Mouse (Mus musculus): ENCODE measurements at regions not wholly inside any gene's neighbourhood (a gene's known extent, or its start where the extent isn't known, plus 50 kb on each side); places are given as distances from the start of the nearest gene placed in this dataset.

- Histone ChIP-seq H3K27me3 (no peaks in the 10 kb centered on the region), H3K36me3 (no peaks in the 10 kb centered on the region), H3K4me3 (no peak overlapping the region), H3K9ac (no peak overlapping the region), H3K9me3 (no peaks in the 10 kb centered on the region), H3K4me2 (replicated peaks) (no peak overlapping the region), H3K27ac (no peak overlapping the region), H3K4me1 (no peaks in the 10 kb centered on the region)
- ATAC-seq (ENCODE audit: low FRiP score, low read depth), result no peak
- 84% methylated on average over 3 of the region's 3 CpGs for WGBS
These were observed 157.6 kb downstream of the Ahr start for GRCm38 (mm10) chr12:35377266-35377665.

- H3K36me3 ChIP-seq, result no peaks in the 10 kb centered on the region
- no peaks in the 10 kb centered on the region for H3K27me3 ChIP-seq
- no peaks in the 10 kb centered on the region for H3K9me3 ChIP-seq
- no peak overlapping the region for H3K27ac ChIP-seq
- H3K4me3 ChIP-seq, result no peak overlapping the region
- no peak overlapping the region for H3K9ac ChIP-seq
- ATAC-seq (ENCODE audit: low FRiP score, low read depth), result no peak
- no peaks in the 10 kb centered on the region for H3K4me1 ChIP-seq
- H3K4me2 ChIP-seq (replicated peaks), result no peak overlapping the region
These were observed 158.5 kb downstream of the Ahr start for GRCm38 (mm10) chr12:35376365-35376764.

- Histone ChIP-seq H3K27ac (no peak overlapping the region), H3K36me3 (no peaks in the 10 kb centered on the region), H3K4me1 (no peaks in the 10 kb centered on the region), H3K9ac (no peak overlapping the region), H3K4me2 (replicated peaks) (no peak overlapping the region), H3K9me3 (no peaks in the 10 kb centered on the region), H3K4me3 (no peak overlapping the region), H3K27me3 (no peaks in the 10 kb centered on the region)
- no peak for ATAC-seq (ENCODE audit: low FRiP score, low read depth)
- WGBS, result 85% methylated on average over 2 of the region's 2 CpGs
These were observed 176.9 kb downstream of the Ahr start for GRCm38 (mm10) chr12:35357901-35358300.

- Histone ChIP-seq H3K4me2 (replicated peaks) (no peak overlapping the region), H3K9ac (no peak overlapping the region), H3K4me3 (no peak overlapping the region), H3K9me3 (no peaks in the 10 kb centered on the region), H3K36me3 (no peaks in the 10 kb centered on the region), H3K27me3 (no peaks in the 10 kb centered on the region), H3K27ac (no peak overlapping the region), H3K4me1 (no peaks in the 10 kb centered on the region)
- ATAC-seq (ENCODE audit: low FRiP score, low read depth), result no peak
- 88% methylated on average over 4 of the region's 4 CpGs for WGBS
These were observed 196.5 kb downstream of the Ahr start for GRCm38 (mm10) chr12:35338191-35338954.

DNA sequence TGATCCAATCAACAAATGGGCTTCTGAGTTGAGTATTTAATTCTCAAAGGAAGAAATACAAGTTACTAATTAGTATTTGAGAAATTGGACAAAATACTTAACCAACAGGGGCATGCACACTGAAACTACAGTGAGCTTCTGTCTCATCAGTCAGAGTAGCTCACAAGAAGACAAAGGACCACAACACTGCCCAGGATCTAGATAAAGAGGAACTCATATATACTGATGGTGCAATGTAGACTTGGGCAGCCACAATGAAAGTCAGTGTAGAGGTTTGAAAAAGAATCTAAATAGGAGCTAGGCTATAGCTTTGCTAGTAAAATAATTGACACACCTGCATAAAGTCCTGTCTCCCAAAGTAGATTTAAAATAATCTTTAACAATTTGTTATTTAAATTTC lies 198.5 kb downstream of the Ahr start:
- Histone ChIP-seq H3K4me2 (replicated peaks) (no peak overlapping the region), H3K36me3 (no peaks in the 10 kb centered on the region), H3K27me3 (no peaks in the 10 kb centered on the region), H3K9ac (no peak overlapping the region), H3K4me3 (no peak overlapping the region), H3K27ac (no peak overlapping the region), H3K9me3 (no peaks in the 10 kb centered on the region), H3K4me1 (no peaks in the 10 kb centered on the region)
- no peak for ATAC-seq (ENCODE audit: low FRiP score, low read depth)

- Histone ChIP-seq H3K27ac (no peak overlapping the region), H3K36me3 (no peaks in the 10 kb centered on the region), H3K9ac (no peak overlapping the region), H3K27me3 (no peaks in the 10 kb centered on the region), H3K4me2 (replicated peaks) (no peak overlapping the region), H3K4me1 (no peaks in the 10 kb centered on the region), H3K9me3 (no peaks in the 10 kb centered on the region; the same call in 1 of the 2 replicates), H3K4me3 (no peak overlapping the region)
- ATAC-seq (ENCODE audit: low FRiP score, low read depth), result no peak; the same call in 1 of the 2 replicates
- WGBS, result 59% methylated on average over 10 of the region's 10 CpGs
These were observed 200.3 kb downstream of the Ahr start for GRCm38 (mm10) chr12:35334344-35335075.

- Histone ChIP-seq H3K9ac (no peak overlapping the region), H3K9me3 (no peaks in the 10 kb centered on the region; the same call in 1 of the 2 replicates), H3K4me1 (no peaks in the 10 kb centered on the region), H3K27me3 (no peaks in the 10 kb centered on the region), H3K27ac (no peak overlapping the region), H3K4me3 (no peak overlapping the region), H3K4me2 (replicated peaks) (no peak overlapping the region), H3K36me3 (no peaks in the 10 kb centered on the region)
- ATAC-seq (ENCODE audit: low FRiP score, low read depth), result no peak
- WGBS, result 96% methylated on average over 3 of the region's 3 CpGs
These were observed 203.5 kb downstream of the Ahr start for GRCm38 (mm10) chr12:35331303-35331702.

DNA sequence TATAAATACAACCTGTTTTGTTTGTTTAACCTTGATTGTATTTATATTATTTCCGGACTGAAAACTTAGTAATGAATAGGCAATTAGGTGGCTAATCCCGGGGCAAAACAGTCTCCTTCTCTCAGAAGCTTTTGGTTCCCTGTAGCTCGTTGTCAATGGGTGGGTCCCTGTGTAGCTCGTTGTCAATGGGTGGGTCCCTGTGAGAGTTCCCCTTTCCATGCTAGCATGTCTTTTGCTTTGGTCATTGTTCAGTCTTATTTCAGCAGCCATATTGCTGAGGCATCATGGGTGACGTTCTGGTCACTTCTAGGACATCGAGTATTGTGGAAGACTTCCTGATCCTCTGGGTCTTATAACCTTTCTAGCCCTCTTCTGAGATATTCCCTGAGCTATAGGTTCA lies 205.1 kb downstream of the Ahr start:
- whole genome bisulfite sequencing, result 78% methylated on average over 6 of the region's 6 CpGs
- Histone ChIP-seq H3K9ac (no peak overlapping the region), H3K4me2 (replicated peaks) (no peak overlapping the region), H3K27me3 (no peaks in the 10 kb centered on the region), H3K4me3 (no peak overlapping the region), H3K4me1 (no peaks in the 10 kb centered on the region), H3K36me3 (no peaks in the 10 kb centered on the region), H3K9me3 (no peaks in the 10 kb centered on the region; the same call in 1 of the 2 replicates), H3K27ac (no peak overlapping the region)
- no peak for ATAC-seq (ENCODE audit: low FRiP score, low read depth)

- H3K4me3 ChIP-seq, result no peak overlapping the region
- no peak for ATAC-seq (ENCODE audit: low FRiP score, low read depth)
These were observed 215.3 kb downstream of the Ahr start for GRCm38 (mm10) chr12:35319571-35319970.

DNA sequence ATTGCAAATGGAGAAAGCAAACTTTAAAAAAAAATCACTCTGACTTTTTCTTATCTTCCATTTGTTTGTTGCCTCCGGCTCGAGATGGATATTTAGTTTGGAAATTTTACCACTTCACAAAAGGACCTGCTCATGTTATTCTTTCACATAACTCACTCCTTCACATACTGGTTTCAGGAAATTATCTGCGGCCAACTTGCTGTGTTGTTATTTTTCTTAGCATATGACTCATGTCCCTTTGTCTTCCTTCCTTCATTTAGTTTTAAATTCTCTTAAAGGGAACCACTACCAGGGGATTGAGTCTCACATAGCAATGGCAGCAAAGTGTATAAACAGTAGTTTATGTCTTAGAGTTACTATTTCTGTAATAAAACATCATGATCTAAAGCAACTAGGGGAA lies 217.8 kb downstream of the Ahr start:
- H3K27ac ChIP-seq, result no peak overlapping the region; the same call in 1 of the 2 replicates
- H3K27me3 ChIP-seq, result no peaks in the 10 kb centered on the region
- H3K9ac ChIP-seq, result no peak overlapping the region
- no peak overlapping the region for H3K4me3 ChIP-seq
- 64% methylated on average over 3 of the region's 3 CpGs for WGBS
- no peaks in the 10 kb centered on the region for H3K36me3 ChIP-seq
- no peak for ATAC-seq (ENCODE audit: low FRiP score, low read depth)
- no peaks in the 10 kb centered on the region for H3K9me3 ChIP-seq
- no peak overlapping the region for H3K4me2 ChIP-seq (replicated peaks)
- 0 out of 2 replicates have a peak, but pooled peaks cover 2% of the 10 kb centered on the region for H3K4me1 ChIP-seq

More at GRCm38 (mm10) chr12:35319571-35319970, 215.3 kb downstream of the Ahr start:
- Histone ChIP-seq H3K4me1 (no peaks in the 10 kb centered on the region), H3K36me3 (no peaks in the 10 kb centered on the region), H3K9me3 (no peaks in the 10 kb centered on the region), H3K4me2 (replicated peaks) (no peak overlapping the region), H3K27me3 (no peaks in the 10 kb centered on the region), H3K27ac (no peak overlapping the region), H3K9ac (no peak overlapping the region)
- WGBS, result 93% methylated on average over 4 of the region's 4 CpGs

GRCm38 (mm10) chr12:35314035-35314434 lies 220.8 kb downstream of the Ahr start:
- H3K4me1 ChIP-seq, result 0 out of 2 replicates have a peak, but pooled peaks cover 2% of the 10 kb centered on the region
- no peaks in the 10 kb centered on the region for H3K9me3 ChIP-seq
- H3K36me3 ChIP-seq, result no peaks in the 10 kb centered on the region
- H3K27me3 ChIP-seq, result no peaks in the 10 kb centered on the region
- ATAC-seq (ENCODE audit: low FRiP score, low read depth), result no peak
- H3K9ac ChIP-seq, result no peak overlapping the region
- H3K4me3 ChIP-seq, result no peak overlapping the region
- no peak overlapping the region for H3K27ac ChIP-seq
- H3K4me2 ChIP-seq (replicated peaks), result no peak overlapping the region
- 87% methylated on average over 2 of the region's 2 CpGs for WGBS

DNA sequence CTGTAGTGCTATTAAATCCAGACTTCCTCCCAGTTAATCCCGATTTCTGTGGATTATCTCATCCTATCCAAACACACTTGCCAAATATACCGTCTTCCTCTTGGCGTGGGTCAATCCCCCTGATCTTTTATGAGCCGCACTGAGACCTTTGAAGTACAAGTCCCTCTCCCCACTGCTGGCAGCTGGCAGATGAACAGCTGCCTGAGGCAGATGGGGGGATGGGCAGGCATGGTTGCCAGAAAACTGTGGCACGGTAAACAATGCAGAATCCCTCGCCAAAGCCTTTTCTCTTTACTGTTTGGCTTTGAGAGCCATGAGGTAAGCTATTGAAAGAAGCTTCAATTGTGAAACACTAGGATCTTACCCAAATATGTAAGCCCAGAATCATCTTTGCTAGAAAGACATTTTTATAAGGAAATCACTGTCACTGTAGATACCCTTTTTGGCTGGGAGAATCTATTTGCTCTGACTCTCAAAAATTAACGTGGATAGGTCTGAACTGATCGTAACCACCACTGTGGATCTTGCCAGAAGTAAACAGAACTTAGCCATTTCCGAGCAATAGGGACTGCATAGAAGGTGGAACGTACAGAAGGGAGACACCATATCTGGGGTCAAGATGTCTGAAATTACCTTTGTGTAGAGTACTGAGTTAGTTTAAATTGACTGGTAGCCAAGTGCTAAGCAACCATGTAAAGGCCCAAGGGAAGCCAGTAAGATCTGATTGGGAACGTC lies 221.5 kb downstream of the Ahr start:
- Histone ChIP-seq H3K4me3 (no peak overlapping the region), H3K4me1 (0 out of 2 replicates have a peak, but pooled peaks cover 2% of the 10 kb centered on the region), H3K4me2 (replicated peaks) (no peak overlapping the region), H3K27ac (no peak overlapping the region), H3K36me3 (no peaks in the 10 kb centered on the region), H3K9ac (no peak overlapping the region), H3K27me3 (no peaks in the 10 kb centered on the region), H3K9me3 (no peaks in the 10 kb centered on the region)
- 42% methylated on average over 11 of the region's 11 CpGs for WGBS
- ATAC-seq (ENCODE audit: low FRiP score, low read depth), result peak; percentile 66

Data from limb, embryonic 13.5 days (tissue).